In the genomic region with DNA sequence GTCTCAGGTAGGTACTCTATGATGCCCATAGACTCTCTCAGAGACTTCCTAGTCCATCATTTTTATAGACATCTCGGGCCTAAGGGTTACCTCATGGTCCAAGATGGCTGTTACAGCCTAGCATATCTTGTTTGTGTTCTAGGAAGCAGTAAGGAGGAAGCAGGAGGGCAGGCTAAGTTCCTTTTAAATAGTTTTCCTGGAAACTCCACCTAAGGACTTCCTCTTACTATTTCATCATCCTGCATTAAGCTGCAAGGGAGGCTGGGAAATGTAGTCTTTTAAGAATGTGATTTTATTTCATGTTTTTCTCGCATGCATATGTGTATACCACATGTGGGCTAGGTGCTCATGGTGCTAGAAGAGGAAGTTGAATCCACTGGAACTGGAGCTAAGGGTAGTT, we compare ENCODE assay signal across 9 mouse cellular contexts. TPM values are rescaled to one million over a fixed set of nuclear protein-coding genes. Genes with fewer than 3 reads are reported as not detected.
DNase-seq lines count a peak whose midpoint lies in the region; ATAC-seq and TF ChIP-seq lines count a peak whose summit lies in the region.
"Had no signal": no experiment of that assay in that cellular context is flagged by ENCODE, and none has a peak within 500 bp of the region (broad histone marks: within the 10 kb centered on the region; RNA-seq: fewer than 3 reads in every experiment).

No protein-coding gene starts in this region.

- H3K9me3 ChIP-seq in kidney, embryonic 15.5 days (replicated peaks): no peaks in the 10 kb centered on the region
- no peaks in the 10 kb centered on the region for H3K9me3 ChIP-seq in kidney, embryonic 16.5 days (ENCODE audit: low read length)
- no peaks in the 10 kb centered on the region for H3K9me3 ChIP-seq in ES-E14 (ENCODE audit: control insufficient read depth, insufficient read depth, low read depth, low read length)

- H3K4me2 ChIP-seq in kidney, embryonic 15.5 days: no peak overlapping the region
- no peak overlapping the region for H3K4me2 ChIP-seq in kidney, embryonic 16.5 days (replicated peaks; ENCODE audit: low read depth, low read length)

- ATAC-seq in kidney, embryonic 15.5 days (replicated peaks; ENCODE audit: low FRiP score): 0 out of 2 replicates have a peak, but pooled peaks have one; percentile 50
- ATAC-seq in kidney, embryonic 16.5 days (ENCODE audit: low FRiP score, low TSS enrichment): no peak
- ATAC-seq in erythroid progenitor cell, adult 5-6 weeks (replicated peaks; ENCODE audit: low FRiP score, poor library complexity, severe bottlenecking): peak; percentile 83
- ATAC-seq in megakaryocyte-erythroid progenitor cell, adult 5-6 weeks (replicated peaks; ENCODE audit: low FRiP score, low TSS enrichment, poor library complexity, severe bottlenecking): 0 out of 2 replicates have a peak, but pooled peaks have one; percentile 19

- WGBS in kidney, embryonic 15.5 days: 78% methylated on average over 2 of the region's 2 CpGs
- WGBS in kidney, embryonic 16.5 days: 61% methylated on average over 2 of the region's 2 CpGs

- in situ Hi-C loops in ES-E14 (cut with MboI; ENCODE audit: low sequenced_read_pairs in 2 of 2, unreplicated experiment in 2 of 2): no loop called here

- H3K4me1 ChIP-seq in kidney, embryonic 15.5 days: no peaks in the 10 kb centered on the region
- 0 out of 2 replicates have a peak, but pooled peaks cover under 1% of the 10 kb centered on the region for H3K4me1 ChIP-seq in kidney, embryonic 16.5 days (ENCODE audit: insufficient read depth, low read length)
- peaks cover 3 to 4% of the 10 kb centered on the region in 2 experiments; a peak in 2 of 4 replicates for H3K4me1 ChIP-seq in ES-E14 (ENCODE audit: control insufficient read depth in 2 of 2, insufficient read depth in 2 of 2, low read length in 2 of 2, poor library complexity in 1 of 2)

- no peak for DNase-seq in ES-E14 (ENCODE audit: low read depth, low spot score)
- DNase-seq in layer of hippocampus, postnatal 36 days: no peak
- DNase-seq in ovary, adult 18-20 months (ENCODE audit: low spot score): no peak
- no peak for DNase-seq in kidney, postnatal 25 days
- DNase-seq: kidney, adult 11 months had no signal

- no peak overlapping the region for H3K4me3 ChIP-seq in kidney, embryonic 15.5 days (replicated peaks)
- H3K4me3 ChIP-seq in kidney, embryonic 16.5 days (ENCODE audit: low read length): no peak overlapping the region
- H3K4me3 ChIP-seq in ES-E14 (ENCODE audit: insufficient read depth in 1 of 2, low read depth in 1 of 2, low read length in 2 of 2, poor library complexity in 1 of 2, severe bottlenecking in 1 of 2): peak overlapping the region in 1 of 2 experiments; percentile 8; a peak in 1 of 4 replicates

- H3K36me3 ChIP-seq in kidney, embryonic 15.5 days: no peaks in the 10 kb centered on the region
- no peaks in the 10 kb centered on the region for H3K36me3 ChIP-seq in kidney, embryonic 16.5 days (ENCODE audit: insufficient read depth, low read length)
- no peaks in the 10 kb centered on the region for H3K36me3 ChIP-seq in ES-E14 (ENCODE audit: control insufficient read depth, insufficient read depth, low read length, poor library complexity, severe bottlenecking)

- no peaks in the 10 kb centered on the region for H3K27me3 ChIP-seq in kidney, embryonic 15.5 days
- no peaks in the 10 kb centered on the region for H3K27me3 ChIP-seq in kidney, embryonic 16.5 days (ENCODE audit: insufficient read depth, low read length)

- no peak overlapping the region for H3K27ac ChIP-seq in kidney, embryonic 15.5 days
- no peak overlapping the region for H3K27ac ChIP-seq in kidney, embryonic 16.5 days (ENCODE audit: low read length)
- H3K27ac ChIP-seq in ES-E14 (ENCODE audit: insufficient read depth, low read depth, low read length, poor library complexity, severe bottlenecking): no peak overlapping the region; the same call in 1 of the 2 replicates

- no peak overlapping the region for H3K9ac ChIP-seq in kidney, embryonic 15.5 days
- H3K9ac ChIP-seq in kidney, embryonic 16.5 days (replicated peaks; ENCODE audit: low read length): no peak overlapping the region
- H3K9ac ChIP-seq in ES-E14 (ENCODE audit: insufficient read depth, low read depth, low read length, poor library complexity, severe bottlenecking): no peak overlapping the region

TF ChIP-seq in ES-E14, 5 proteins besides CTCF, POLR2A, EP300 and RAD21:
- TF ChIP-seq MAFK (IDR thresholded peaks at IDR 0.05; ENCODE audit: insufficient read depth, low read depth, low read length): no peak; the same call in 1 of the 2 replicates
- TF ChIP-seq HCFC1 (IDR thresholded peaks at IDR 0.05; ENCODE audit: borderline replicate concordance, insufficient read depth, low read length): peak; percentile 92

RNA-seq across cellular contexts. Expression of a gene that starts 6.2 kb away (rescaled TPM):
- polyA plus RNA-seq in kidney, embryonic 15.5 days (2015; fragmentation: Nextera tagmentation; extraction: Ambion mirVana): 20.4 and 20.8 TPM in 2 replicates
- polyA plus RNA-seq in kidney, embryonic 16.5 days (2015; fragmentation: Nextera tagmentation; extraction: Ambion mirVana): 18.5 and 19.8 TPM in 2 replicates
- 46.6 and 47.4 TPM in 2 replicates for total RNA-seq in ES-E14 (2012; rRNA removed)
- 77.8 and 106 TPM in 2 replicates for total RNA-seq in erythroid progenitor cell, adult 5-6 weeks (2015; ENCODE audit: low replicate concordance)
- 120 and 143 TPM in 2 replicates for total RNA-seq in erythroid progenitor cell, adult 5-6 weeks (2017; ENCODE audit: low replicate concordance)
- total RNA-seq in megakaryocyte-erythroid progenitor cell, adult 5-6 weeks (2014; fragmentation: Nextera tagmentation): 45.2 and 52.0 TPM in 2 replicates
- 45.7 and 54.5 TPM in 2 replicates for total RNA-seq in megakaryocyte-erythroid progenitor cell, adult 5-6 weeks (2017)
- 100 to 1,000 TPM; 109 to 113 TPM for total RNA-seq in layer of hippocampus, postnatal 36 days (2021)

RNA-seq across cellular contexts. Expression of a gene that starts 31.6 kb away (rescaled TPM):
- polyA plus RNA-seq in kidney, embryonic 15.5 days (2015; fragmentation: Nextera tagmentation; extraction: Ambion mirVana): 26.4 and 31.3 TPM in 2 replicates
- polyA plus RNA-seq in kidney, embryonic 16.5 days (2015; fragmentation: Nextera tagmentation; extraction: Ambion mirVana): 23.8 and 29.5 TPM in 2 replicates
- total RNA-seq in ES-E14 (2012; rRNA removed): 242 and 291 TPM in 2 replicates
- 742 and 897 TPM in 2 replicates for total RNA-seq in erythroid progenitor cell, adult 5-6 weeks (2015; ENCODE audit: low replicate concordance)
- total RNA-seq in erythroid progenitor cell, adult 5-6 weeks (2017; ENCODE audit: low replicate concordance): 1,089 and 1,449 TPM in 2 replicates
- total RNA-seq in megakaryocyte-erythroid progenitor cell, adult 5-6 weeks (2014; fragmentation: Nextera tagmentation): 196 and 235 TPM in 2 replicates
- total RNA-seq in megakaryocyte-erythroid progenitor cell, adult 5-6 weeks (2017): 202 and 222 TPM in 2 replicates
- 100 to 1,000 TPM; 157 to 160 TPM for total RNA-seq in layer of hippocampus, postnatal 36 days (2021)
